In the genomic region with DNA sequence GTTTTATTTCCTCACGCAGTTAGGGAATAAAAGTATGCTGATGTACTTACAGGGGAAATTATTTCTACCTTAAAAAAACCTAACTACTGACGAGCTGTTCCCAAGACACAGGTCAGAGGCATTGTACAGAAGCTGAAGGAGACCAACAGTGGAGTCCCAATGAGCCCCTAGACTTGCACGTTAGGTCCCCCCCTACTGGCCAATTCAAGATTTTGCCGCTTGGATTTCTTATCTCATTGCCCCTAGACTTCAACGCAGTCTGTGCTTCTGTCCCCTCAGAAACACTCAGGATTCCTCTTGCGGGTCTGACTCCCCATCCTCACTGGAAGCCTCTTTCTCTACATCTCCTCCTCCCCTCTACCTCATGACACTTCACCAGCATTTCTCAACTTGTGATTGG, we compare ENCODE assay signal across 7 mouse cellular contexts.
DNase-seq lines count a peak whose midpoint lies in the region; ATAC-seq and TF ChIP-seq lines count a peak whose summit lies in the region.

No protein-coding gene starts in this region.

- intact Hi-C loops in left cerebral cortex, postnatal 4 days (cut with DNase I), result loop anchor here (5.0 kb wide), 1 partner anchor 758 kb away; a partner anchor contains a TSS

- no peaks in the 10 kb centered on the region for H3K9me3 ChIP-seq in hindbrain, postnatal 0 days (ENCODE audit: low read length)
- H3K9me3 ChIP-seq in hindbrain, embryonic 12.5 days (replicated peaks), result no peaks in the 10 kb centered on the region
- H3K9me3 ChIP-seq in ES-Bruce4 (replicated peaks; ENCODE audit: control insufficient read depth, insufficient read depth, low read length, poor library complexity, severe bottlenecking), result no peaks in the 10 kb centered on the region
- no peaks in the 10 kb centered on the region for H3K9me3 ChIP-seq in embryonic facial prominence, embryonic 11.5 days (replicated peaks; ENCODE audit: control insufficient read depth, low read length)

- no peak for TF ChIP-seq POLR2A in ES-Bruce4 (IDR thresholded peaks at IDR 0.05; ENCODE audit: insufficient read depth, low read length)

- WGBS in hindbrain, postnatal 0 days, result 42% methylated on average over 6 of the region's 6 CpGs
- WGBS in hindbrain, embryonic 12.5 days, result 41% methylated on average over 6 of the region's 6 CpGs
- WGBS in embryonic facial prominence, embryonic 11.5 days, result 41% methylated on average over 6 of the region's 6 CpGs

- no peak overlapping the region for H3K27ac ChIP-seq in hindbrain, postnatal 0 days
- no peak overlapping the region for H3K27ac ChIP-seq in hindbrain, embryonic 12.5 days
- no peak overlapping the region for H3K27ac ChIP-seq in ES-Bruce4 (ENCODE audit: insufficient read depth, low read length)
- no peak overlapping the region for H3K27ac ChIP-seq in embryonic facial prominence, embryonic 11.5 days (replicated peaks; ENCODE audit: low read depth, low read length)

- peak; percentile 55 for TF ChIP-seq CTCF in hindbrain, postnatal 0 days (IDR thresholded peaks at IDR 0.05; ENCODE audit: low read depth)
- peak; percentile 39 for TF ChIP-seq CTCF in ES-Bruce4 (IDR thresholded peaks at IDR 0.05; ENCODE audit: low read depth, low read length)

- H3K36me3 ChIP-seq in hindbrain, postnatal 0 days (ENCODE audit: insufficient read depth, low read length), result no peaks in the 10 kb centered on the region
- no peaks in the 10 kb centered on the region for H3K36me3 ChIP-seq in hindbrain, embryonic 12.5 days
- no peaks in the 10 kb centered on the region for H3K36me3 ChIP-seq in ES-Bruce4 (ENCODE audit: control insufficient read depth, insufficient read depth, low read length, poor library complexity, severe bottlenecking)
- no peaks in the 10 kb centered on the region for H3K36me3 ChIP-seq in embryonic facial prominence, embryonic 11.5 days (replicated peaks; ENCODE audit: control insufficient read depth, insufficient read depth, low read depth, low read length)

- no peak for ATAC-seq in hindbrain, postnatal 0 days
- no peak; the same call in 1 of the 2 replicates for ATAC-seq in hindbrain, embryonic 12.5 days (ENCODE audit: low FRiP score)
- ATAC-seq in embryonic facial prominence, embryonic 11.5 days (replicated peaks; ENCODE audit: insufficient number of reproducible peaks, low FRiP score, low TSS enrichment, low read depth), result no peak

- no peak overlapping the region for H3K9ac ChIP-seq in hindbrain, postnatal 0 days (replicated peaks; ENCODE audit: low read length)
- H3K9ac ChIP-seq in hindbrain, embryonic 12.5 days, result no peak overlapping the region
- no peak overlapping the region for H3K9ac ChIP-seq in ES-Bruce4 (ENCODE audit: low read depth, poor library complexity, severe bottlenecking)
- no peak overlapping the region for H3K9ac ChIP-seq in embryonic facial prominence, embryonic 11.5 days (replicated peaks; ENCODE audit: low read length)

- no peaks in the 10 kb centered on the region for H3K4me1 ChIP-seq in hindbrain, postnatal 0 days (ENCODE audit: insufficient read depth, low read length)
- 0 out of 2 replicates have a peak, but pooled peaks cover 2% of the 10 kb centered on the region for H3K4me1 ChIP-seq in hindbrain, embryonic 12.5 days
- no peaks in the 10 kb centered on the region for H3K4me1 ChIP-seq in ES-Bruce4 (ENCODE audit: control insufficient read depth, insufficient read depth, low read length)
- H3K4me1 ChIP-seq in embryonic facial prominence, embryonic 11.5 days (ENCODE audit: control insufficient read depth, insufficient read depth, low read length), result no peaks in the 10 kb centered on the region

- no peak for TF ChIP-seq EP300 in ES-Bruce4 (IDR thresholded peaks at IDR 0.05; ENCODE audit: insufficient read depth, low read depth, low read length)

- H3K27me3 ChIP-seq in hindbrain, postnatal 0 days (ENCODE audit: insufficient read depth, low read length), result no peaks in the 10 kb centered on the region
- H3K27me3 ChIP-seq in hindbrain, embryonic 12.5 days, result no peaks in the 10 kb centered on the region
- no peaks in the 10 kb centered on the region for H3K27me3 ChIP-seq in ES-Bruce4 (ENCODE audit: control insufficient read depth, insufficient read depth, low read length, poor library complexity, severe bottlenecking)
- H3K27me3 ChIP-seq in embryonic facial prominence, embryonic 11.5 days (ENCODE audit: control insufficient read depth, insufficient read depth, low read length), result no peaks in the 10 kb centered on the region

- no peak overlapping the region for H3K4me3 ChIP-seq in hindbrain, postnatal 0 days (ENCODE audit: low read length)
- H3K4me3 ChIP-seq in hindbrain, embryonic 12.5 days, result no peak overlapping the region
- H3K4me3 ChIP-seq in ES-Bruce4 (ENCODE audit: low read depth, low read length), result no peak overlapping the region
- H3K4me3 ChIP-seq in embryonic facial prominence, embryonic 11.5 days (ENCODE audit: low read depth, low read length), result no peak overlapping the region

- H3K4me2 ChIP-seq in hindbrain, postnatal 0 days (ENCODE audit: low read depth, low read length), result no peak overlapping the region
- no peak overlapping the region for H3K4me2 ChIP-seq in hindbrain, embryonic 12.5 days (replicated peaks)
- no peak overlapping the region for H3K4me2 ChIP-seq in embryonic facial prominence, embryonic 11.5 days (ENCODE audit: low read depth, low read length)

- peak; percentile 42 for DNase-seq in hindbrain, postnatal 0 days (ENCODE audit: low spot score)
- peak; percentile 41 for DNase-seq in 3T3-L1 (ENCODE audit: low read depth, low spot score)
- DNase-seq in embryonic facial prominence, embryonic 11.5 days (ENCODE audit: low spot score), result peak; percentile 75
- peak; percentile 21 for DNase-seq in left cerebral cortex, postnatal 4 days
- no peak for DNase-seq in T-cell, adult 2 months (ENCODE audit: low spot score)
